Mouse (Mus musculus) natural killer cell, adult 2 months (primary cell): Measurements from ENCODE around the gene Cyb561.

Experiments used
- DNase-seq, 2 experiments: peaks; one replicate each; pipeline ENCODE4 v3.0.0; 2022; ENCODE audit warnings: low spot score in 2 of 2

Gene Cyb561

DNA sequence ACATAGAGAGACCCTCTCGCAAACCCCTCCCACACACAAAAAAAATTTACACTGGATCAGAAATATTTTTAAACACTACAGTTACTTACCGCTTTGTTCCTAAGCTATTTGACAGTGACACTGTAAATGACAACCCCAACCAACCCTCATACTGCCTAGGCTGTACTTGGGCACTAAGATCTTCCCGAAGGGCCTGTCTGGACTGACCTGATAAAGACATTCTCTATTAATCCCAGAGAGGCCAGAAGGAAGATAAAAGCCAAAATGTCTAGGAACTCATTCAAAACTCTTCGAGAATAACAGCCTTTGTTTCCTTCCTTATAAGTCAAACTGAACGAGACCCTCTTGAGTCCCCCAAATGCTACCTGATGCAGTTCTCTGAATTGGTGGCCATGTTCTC is 31.9 kb downstream of the Cyb561 start:
- no peak for DNase-seq

DNA sequence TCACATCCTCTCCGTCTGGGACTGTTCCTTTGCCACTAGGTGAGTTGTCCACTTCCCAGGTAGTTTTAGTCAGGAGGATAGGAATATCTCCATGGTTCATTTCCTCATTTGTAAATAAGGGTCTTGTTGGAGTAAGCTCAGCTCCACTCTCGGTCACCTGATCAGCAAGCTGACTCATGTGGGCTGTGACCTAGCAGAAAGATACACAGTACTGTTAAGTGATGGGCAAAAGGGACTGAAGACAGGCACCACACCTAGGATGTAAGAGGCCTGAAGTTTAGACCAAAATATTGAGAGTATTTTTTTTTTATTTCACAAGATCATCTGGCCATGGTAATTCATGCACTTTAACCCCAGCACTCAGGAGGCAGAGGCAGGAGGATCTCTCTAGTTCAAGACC is 32.3 kb downstream of the Cyb561 start:
- no peak for DNase-seq

DNA sequence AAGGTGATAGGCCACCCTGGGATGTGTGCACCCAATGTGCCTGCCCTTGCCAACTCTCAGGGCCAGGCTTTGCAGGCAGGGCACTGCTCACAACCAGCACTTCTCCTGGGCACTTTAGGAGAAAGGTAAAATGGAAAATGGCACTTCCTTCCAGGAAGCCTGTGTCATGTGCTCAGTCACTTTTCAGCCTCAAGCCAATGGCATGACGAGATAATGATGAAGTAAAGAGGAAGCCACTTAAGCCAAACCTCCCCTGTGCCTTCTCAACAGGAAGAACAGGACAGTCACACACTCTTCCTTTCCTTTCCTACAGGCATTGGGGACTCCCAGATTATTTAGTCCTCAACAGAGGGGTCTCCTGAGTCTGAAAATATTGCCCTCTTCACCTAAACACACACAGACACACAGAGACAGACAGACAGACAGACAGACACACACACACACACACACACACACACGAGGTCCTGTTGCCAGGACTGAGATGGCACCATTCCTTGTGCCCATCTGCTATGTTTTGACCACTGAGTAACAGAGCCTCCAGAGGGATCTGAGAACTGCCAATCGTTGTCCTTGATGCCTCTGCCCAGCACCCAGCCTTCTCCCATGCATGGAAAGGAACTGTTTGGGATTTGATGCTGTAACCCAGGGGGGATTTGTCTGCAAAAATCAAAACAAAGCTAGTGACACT is 32.9 kb downstream of the Cyb561 start:
- no peak for DNase-seq

DNA sequence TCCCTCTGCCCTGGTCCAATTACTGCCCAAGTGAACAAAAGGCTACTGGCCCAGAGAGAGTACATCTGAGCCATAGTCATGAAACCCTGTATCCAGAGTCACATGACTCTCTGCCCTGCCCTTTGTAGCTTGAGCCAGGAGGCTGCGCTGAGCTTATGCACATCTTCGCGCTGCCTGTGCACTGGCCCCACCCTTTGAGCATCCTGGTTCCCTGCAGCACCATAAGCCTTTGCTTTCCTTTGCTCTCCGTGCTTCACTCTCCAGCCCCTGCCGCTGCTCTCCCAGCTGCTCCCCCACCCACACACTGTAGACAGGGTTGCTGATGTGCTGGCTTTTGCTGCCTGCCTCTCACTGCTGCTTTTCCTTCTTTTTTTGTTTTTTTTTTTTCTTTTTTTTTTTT is 39.6 kb downstream of the Cyb561 start:
- DNase-seq = no peak

DNA sequence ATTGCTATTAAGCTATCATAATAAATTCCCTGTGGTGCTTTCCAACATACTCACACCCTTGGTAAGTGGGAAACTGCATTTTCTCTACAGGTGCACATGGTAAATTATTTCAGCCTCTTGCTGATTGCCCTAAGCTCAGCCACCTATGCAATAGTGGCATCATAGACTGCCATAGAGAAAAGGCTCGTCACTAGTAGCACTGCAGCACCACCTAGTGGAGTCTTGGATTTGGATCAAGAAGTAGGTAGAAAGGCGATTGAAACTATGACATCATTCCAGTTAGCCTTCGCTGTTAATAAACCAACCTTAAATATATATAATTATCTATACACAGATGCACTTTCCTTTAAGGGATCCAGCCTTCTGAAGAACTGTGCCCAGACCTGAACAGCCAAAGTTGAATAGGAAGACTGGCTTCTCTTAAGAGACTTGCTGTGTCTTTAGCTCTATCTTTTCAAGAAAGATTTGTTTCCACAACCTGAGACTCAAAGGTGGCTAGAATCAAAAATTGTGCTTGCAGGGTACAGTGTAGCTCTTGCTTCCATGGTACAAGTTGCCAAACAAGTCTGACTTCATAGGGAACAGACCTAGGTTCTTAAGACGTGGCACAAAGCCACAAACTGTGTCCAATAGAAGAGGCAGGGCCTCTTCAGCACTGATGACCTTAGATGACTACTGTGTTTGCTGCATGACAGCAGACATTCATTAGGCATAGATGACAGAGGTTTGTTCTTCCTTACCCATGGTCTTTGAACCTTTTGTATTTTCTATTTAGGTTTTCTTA is 41.4 kb downstream of the Cyb561 start:
- DNase-seq = peak; percentile 60 to 70

DNA sequence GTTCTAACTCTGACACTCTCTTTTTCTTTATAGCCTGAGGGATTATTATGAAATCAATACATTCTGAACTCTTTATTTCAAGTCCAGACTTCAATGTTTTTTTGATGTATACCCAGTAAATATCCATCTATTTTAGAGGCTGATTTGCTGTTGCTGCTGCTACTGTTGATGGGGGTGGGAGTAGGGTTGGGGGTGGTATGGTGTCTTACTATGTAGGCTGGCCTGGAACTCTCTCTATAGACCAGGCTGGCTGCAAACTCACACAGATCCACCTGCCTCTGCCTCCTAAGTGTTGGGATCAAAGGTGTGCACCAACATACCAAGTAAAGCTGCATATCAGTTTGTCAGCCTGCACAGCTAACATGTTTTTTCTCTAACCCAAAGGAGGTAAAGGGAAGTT is 42.0 kb downstream of the Cyb561 start:
- DNase-seq = no peak

DNA sequence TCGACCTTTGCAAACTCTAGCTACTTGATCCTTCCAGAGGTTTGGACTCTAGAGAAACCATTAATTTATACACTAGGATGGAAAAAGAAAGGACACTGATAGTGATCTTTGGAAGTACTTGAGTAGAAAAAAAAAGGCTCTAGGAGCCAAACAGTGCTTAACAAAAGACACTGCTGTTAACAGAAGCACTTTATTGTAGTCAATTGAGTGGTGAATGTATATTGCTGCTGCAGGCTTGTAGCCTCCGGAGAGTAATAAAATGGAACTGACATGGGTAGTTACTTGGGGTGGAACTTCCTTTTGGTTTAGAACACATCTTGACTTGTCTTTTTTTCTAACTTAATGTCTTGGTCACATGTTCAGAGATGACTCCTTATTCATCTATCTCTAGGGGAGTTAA is 43.5 kb downstream of the Cyb561 start:
- no peak for DNase-seq

DNA sequence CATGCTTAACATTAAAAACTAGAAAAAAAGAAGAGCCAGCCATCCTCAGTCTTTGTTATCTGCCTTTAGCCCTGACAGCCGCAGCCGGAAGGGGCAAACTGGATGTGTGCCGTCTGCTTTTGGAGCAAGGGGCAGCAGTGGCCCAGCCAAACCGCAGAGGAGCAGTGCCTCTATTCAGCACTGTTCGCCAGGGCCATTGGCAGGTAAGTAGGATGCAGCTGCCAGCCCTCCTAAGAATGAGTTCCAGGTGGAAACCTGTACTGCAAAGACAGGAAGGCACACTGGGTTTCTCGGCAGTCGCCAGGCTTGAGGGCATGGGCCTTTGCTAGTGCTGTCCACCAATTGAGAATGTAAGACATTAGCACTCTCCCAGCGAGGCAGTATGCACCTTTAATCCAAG is 44.2 kb downstream of the Cyb561 start:
- no peak for DNase-seq

DNA sequence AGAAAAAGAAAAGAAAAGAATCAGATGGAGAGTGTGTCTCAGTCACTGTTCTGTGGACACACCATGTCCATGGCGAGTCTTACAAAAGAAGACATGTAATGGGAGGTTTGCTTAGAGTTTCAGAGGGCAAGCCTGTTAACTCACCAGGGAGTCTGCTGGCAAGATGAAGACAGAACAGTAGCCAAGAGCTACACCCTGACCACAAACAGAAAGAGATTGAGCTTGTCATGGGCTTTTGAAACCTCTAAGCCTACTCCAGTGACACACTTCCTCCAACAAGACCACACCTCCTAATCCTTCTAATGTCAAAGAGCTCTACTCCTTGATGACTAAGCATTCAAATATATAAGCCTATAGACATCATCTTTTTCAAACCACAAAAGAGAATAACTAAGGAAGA is 45.8 kb downstream of the Cyb561 start:
- no peak for DNase-seq

DNA sequence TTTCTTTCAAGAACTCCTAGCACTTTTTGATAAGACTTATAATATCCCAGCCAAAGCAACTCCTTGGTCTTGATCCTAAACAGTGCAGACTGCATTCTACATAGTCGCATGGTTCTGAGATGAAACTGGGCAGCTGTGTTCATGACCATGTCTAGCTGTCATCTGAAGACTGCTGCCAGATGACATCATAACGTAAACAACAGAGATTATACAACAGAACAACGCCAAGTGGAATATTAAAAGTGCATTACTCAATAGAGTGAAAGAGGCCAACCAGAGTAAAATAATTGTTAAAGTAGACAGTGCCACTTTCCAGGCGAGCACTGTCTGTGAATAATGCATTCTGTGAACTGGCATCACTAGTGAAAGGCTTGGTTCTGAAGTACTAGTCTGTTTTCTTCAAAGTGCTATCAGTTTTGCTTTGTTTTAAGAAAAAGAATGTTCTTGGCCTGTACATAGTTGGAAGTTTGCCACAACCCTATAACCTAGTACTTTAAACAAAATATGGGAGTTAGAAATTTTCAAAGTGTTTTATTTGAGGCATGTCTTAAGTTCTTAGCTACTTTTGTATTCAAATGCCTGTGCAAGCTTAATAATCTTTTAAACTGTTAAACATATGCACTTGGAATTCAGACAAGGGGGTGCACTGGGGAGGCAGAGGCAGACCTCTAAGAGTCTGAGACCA is 47.5 kb downstream of the Cyb561 start:
- DNase-seq = no peak

DNA sequence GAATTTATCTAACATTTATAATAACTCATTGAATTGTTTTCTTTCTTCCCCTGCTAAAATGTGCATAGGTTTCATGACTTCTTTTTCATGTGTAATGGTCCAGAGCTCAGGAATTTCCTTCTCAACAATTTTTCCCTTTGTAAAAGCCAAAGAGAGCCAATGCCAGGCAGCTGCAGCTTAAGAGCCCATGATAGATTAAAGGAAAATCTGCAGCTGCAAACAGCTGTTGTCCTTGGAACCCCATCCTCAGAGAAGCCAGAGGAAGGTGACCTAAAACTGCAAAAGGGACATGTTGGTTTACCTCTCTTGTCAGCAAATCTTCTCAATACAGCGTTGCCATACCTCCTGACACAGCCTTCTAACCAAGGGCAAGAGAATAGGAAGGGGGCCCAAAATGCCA is 50.2 kb downstream of the Cyb561 start:
- DNase-seq = no peak

DNA sequence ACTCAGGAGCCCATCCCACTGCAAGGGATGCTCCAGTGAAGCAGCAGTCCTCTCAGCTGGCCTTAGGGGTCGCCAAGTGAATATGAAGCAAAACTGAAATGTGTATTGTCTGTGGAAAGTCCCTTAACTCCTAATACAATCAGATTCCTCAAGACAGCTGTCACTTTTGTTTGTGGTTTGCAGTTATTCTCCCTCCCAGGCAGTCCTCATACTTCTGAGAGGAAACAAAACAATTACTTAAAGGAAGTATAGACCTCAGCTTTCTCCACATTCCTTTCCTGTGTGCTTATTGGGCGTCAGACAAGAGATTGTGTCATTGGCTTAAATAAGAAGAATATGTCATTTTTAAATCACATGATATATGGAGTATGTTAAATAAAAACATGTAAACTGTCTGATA is 51.6 kb downstream of the Cyb561 start:
- DNase-seq = peak; percentile 9

DNA sequence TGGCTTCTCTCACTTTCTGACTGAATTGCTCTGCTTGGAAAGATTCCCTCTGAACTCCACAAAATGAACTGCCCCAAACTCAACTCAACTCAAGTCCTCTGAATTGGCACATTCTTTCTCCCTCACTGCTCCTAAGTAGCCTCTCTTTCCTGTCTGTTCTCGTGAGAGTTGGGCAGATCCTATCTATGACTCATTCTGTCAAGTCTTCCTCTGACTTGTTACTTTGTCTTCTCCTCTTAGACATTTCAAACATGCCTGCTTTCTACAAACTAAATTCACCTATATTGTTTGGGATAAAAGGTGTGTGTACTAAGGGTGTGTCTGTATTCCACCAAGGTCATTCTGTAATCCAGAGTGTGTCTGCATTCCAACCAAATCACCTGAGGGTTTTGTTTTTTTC is 54.0 kb downstream of the Cyb561 start:
- no peak for DNase-seq

DNA sequence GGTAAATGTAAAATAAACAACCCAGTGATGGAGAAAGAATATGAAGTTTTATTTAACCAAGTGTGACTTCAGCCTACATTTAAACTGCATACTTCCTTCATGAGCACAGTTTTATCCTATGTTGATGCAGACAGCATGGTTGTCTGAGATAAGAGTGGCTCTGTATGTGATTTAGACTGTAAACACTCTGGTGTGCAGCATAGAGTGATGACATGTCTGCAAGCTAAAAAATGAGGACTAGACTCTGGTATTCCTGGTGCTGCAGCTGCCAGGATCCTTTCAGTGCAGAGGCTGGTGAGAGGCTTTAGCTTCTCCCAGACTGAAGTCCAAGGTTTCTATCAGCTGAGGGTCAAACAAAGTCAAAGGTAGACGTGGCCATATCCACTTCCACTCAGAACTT is 65.9 kb downstream of the Cyb561 start:
- no peak for DNase-seq

DNA sequence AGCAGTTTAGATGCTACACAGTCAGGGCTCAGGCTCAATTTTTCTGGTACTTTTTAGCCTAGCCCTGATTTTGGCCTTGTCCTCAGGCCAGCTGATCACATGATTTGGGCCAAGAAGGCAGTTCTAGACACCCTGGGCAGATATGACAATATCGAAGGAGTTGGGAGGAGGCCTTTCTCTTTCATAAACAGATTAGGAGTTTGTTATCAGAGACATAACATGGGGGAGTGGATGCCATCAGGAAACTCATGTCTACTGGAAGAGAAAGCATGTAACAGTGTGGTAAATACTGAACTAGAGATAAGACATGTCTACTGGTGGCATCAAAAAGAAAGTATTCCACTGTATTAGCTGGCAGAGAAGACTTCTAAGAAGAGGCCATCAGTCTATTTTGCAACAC is 67.6 kb downstream of the Cyb561 start:
- DNase-seq = no peak
